Mouse (Mus musculus) cerebellum, postnatal 25 days (tissue): Measurements from ENCODE around the gene Pdgfc.

ENCODE experiments used
- DNase-seq, 2 experiments: peaks; one replicate each; pipeline ENCODE4 v3.0.0; 2021; ENCODE audit warnings: mixed read lengths in 2 of 2

The Pdgfc gene

DNA sequence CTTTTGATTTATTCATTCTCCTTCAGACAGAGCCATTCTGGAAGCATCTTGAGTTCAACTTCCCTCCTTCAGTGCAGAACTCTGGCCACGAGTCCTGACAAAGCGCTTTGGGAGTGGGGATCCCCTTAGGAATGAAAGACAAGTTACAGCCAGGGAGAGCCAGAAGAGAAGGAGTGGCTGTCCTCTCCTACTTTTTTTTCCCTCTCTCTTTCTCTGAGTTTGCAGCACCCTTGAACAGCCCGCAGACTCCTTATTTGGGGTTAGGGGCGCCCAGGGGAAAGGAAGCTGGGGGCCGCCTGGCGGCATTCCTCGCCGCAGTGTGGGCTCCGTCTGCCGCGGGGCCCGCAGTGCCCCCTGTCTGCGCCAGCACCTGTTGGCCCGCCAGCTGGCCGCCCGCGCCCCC is at the start of gene Pdgfc:
TSS of gene Pdgfc (plus strand) at position 266 of the 403 bp plus-strand sequence.
- no peak for DNase-seq

DNA sequence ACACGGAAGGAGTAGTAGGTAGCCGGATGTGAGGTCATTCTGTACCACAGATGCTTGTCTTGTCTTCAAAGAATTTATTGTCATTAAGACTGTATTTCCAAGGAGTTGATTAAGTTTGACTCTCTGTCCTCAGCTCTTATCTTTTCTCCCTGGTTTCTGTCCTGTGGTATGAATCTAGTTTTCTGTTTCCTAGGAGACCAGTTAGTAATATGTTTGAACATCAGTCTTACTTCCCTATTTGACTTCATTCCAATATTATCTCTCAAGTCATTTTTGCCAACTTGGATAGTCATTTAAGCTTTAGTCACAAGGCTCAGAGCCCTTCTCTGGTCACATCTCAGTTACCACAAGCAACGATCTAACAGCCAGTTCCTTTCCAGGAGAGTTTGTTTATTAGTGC is 27.0 kb upstream of the Pdgfc start:
- DNase-seq, result no peak

DNA sequence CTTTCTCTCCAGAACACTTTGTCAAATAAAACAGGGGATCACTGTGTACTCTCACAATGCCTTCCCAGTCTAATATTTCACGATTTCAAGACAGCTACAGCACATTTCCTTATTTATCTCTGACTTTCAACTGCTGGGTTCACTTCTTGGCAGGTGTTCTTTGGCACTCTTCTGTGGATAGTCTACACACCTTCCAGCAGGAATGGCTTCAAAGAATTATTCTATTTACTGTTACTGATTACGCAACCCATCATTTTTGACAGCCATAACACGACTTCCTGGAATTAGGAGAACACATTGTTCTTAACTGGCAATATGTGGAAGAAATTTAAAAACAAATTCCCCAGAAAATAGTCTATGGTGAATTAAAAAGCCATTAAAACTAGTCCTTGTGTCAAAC is 26.3 kb upstream of the Pdgfc start:
- no peak for DNase-seq

DNA sequence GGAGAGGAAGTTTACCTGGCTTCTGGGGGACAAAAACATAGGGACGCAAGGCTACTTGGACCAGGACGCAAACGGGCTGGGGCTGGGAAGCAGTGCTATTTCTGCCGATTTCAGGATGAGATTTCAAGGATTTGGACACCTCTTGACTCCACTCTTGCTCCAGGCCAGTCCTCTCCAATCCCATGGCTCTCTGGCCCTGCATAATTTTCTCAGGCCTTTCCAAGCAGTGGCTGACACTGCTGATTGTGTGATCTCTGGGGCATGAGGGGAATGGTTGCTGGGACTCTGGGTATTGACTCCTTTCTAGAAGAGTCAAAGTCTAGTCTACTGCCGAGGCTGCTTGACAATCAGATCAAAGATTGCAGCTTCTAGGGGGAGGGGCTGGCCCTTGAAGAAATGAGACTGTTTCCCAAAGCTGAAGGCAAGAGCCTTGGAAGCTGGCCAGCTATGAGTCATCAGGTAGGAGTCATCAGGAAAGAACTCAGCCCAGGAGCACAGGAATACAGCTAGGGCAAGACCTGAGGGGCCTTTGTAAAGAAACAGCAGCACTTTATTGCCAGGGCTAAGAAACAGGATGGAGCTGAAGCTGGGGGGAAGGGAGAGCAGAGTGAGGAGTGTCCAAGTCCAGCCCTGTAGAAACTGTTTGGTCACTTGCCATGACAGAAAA is 18.7 kb upstream of the Pdgfc start:
- peak; percentile 30 to 70 for DNase-seq

DNA sequence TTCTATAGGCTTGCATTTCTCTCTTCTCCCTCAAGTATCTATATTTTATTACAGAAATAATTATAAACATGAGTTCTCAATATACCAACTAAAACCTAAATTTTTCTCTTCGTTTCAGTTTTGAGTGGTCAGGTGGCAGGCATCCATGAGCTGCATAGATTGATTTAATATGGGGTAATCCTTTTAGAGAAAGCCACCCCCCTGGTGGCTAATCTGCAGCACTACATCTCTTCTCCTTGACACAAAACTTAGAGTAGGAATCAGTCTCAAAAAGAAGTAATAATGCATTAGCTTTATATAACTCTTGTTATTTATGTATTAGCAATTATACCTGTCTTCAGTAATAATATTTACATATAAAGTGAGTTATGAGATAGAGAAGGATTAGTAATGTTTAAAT is 16.2 kb upstream of the Pdgfc start:
- peak in 1 of 2 experiments; percentile 14 for DNase-seq

DNA sequence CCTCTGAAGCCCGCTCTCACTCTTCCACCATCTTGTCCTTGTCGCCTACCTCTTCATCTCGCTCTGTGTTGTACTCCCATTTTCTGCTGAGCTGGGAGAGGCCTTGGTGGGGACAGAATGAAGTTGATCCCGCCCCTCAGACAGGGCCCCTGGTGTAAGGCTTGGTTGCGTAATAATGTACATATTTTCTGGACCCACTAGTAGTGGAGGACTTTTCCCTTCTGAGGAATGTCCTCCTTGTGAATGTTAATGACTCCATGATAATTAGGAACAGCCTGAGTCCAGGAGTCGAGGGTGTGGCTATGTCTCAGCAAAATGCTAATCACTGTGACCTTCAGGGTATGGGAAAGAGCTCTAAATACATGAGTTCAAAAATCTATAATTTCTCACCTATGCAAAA is 14.4 kb upstream of the Pdgfc start:
- DNase-seq, result no peak

DNA sequence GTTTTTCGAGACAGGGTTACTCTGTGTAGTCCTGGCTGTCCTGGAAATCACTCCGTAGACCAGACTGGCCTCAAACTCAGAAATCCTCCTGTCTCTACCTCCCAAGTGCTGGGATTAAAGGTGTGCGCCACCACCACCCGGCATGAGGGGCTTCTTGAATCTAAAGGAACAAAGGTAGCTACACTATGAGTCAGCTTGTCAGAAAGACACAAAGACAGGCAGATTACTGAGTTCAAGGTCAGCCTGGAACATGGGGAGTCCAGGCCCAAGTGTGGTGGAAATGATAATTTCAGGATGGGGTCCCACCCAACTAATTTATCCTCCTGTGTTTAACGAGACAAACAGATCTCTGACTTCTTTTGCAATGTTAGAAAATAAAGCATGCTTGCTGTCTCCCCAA is 13.9 kb upstream of the Pdgfc start:
- DNase-seq, result no peak

DNA sequence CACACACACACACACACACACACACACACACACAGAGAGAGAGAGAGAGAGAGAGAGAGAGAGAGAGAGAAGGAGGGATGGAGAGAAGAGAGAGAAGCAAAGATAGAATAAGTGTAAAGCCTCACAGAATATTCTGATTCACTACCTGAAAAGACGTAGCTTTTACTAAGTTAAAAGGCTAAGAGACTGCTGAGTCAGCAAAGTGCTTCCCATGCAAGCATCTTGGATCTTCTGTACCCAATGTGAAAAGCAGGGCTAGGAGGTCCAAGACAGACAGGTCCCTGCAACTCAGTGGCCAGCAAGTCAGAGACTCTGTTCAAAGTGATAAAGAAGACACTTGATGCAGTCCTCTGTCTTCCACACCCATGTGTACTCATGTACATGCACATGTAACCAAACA is 13.4 kb upstream of the Pdgfc start:
- DNase-seq, result no peak

DNA sequence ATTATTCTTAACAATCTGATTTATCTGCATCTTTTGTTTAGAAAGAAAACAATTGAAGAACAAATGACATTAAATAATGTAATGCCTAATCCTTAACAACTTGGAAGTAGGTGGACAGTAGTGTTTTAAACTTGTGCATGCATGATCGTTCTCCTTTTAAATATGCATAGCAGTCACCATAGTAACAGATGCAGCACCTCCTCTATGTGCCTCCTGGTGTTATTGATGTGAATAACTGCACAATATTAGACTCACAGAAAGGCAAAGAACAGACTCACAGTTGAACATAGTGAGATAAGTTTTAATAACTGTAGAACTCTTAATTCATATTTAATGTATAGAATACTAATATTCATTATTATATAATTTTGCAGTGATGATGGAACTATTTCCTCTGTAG is 12.6 kb upstream of the Pdgfc start:
- DNase-seq, result no peak

DNA sequence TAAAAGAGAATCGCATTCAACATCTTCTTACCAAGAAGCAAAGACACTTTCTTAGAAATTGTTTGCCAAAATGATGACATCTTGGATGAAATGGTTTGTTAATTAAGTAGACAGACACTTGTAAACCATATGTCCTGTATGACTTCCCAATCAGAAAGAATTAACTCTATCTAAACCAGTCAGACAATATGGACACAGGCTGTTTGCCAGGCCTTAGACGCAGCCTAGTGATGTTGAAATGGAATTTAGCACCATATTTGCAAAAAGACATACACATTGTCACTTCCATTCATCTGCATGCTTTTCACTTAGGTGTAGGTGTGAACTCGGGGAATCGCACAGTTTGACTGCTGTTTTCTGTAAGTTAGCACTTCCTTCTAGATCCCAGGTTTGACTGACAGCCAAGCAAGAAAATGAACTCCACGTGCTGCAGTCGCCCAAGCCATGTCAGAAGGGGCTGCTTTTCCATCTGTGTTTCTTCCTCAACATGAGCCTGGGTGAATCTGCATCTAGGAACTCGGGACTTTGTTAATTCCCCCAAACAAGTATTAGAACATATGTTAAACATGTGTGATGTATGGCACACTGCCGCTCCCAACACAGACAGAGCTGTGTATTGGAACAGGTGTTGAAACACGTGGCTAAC is 10.5 kb upstream of the Pdgfc start:
- DNase-seq, result no peak

DNA sequence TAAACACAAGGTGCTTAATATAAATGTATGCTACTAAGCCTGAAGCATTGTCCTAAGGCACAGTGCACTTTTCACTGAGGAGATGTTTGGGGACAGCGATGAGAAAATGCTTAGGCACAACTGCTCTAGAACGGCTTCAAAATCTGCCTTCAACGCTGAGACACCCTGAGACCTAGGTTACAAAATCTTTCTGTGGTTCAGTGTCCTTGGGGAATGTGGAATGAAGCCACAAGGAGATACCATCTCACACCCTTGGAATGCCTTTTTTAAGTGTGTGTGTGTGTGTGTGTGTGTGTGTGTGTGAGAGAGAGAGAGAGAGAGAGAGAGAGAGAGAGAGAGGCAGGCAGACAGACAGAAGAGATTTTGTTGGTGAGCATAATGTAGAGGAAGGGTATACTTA is 7.9 kb upstream of the Pdgfc start:
- DNase-seq, result no peak

DNA sequence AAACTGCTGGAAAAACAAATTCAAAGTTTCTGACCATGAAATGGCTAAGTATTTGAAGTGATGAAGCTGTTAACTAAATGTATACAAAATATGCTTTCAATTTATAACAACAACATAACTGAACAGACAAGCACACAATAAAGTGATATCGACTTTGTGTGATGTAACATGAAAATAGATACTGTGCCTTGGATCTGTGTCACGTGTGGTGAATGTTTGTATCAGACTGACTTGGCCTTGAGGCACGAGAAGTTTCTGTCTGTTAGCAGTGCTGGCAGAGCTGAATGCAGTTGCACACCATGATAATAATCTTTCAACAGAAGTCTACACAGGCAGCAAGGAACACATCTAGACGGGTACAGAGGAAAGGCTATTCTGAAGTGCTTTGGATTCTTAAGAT is 6.9 kb upstream of the Pdgfc start:
- no peak for DNase-seq

DNA sequence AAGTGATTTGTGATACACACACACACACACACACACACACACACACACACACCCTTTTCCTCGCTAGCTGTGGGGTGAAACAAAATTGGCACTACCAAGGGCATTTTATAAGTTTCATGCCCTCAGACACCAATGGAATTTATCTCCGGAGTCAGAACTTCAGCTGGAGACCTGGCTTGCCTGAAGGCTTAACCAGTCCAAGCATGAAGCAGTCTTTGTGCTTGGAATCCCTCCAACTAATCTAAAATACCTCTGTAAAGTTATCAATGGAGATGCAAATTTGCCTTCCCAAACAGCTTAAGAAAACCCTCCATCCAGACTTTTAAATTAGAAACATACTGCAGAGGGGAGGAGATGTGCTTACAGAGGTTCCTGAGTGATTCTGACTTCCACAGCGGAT is 6.3 kb upstream of the Pdgfc start:
- DNase-seq, result no peak

DNA sequence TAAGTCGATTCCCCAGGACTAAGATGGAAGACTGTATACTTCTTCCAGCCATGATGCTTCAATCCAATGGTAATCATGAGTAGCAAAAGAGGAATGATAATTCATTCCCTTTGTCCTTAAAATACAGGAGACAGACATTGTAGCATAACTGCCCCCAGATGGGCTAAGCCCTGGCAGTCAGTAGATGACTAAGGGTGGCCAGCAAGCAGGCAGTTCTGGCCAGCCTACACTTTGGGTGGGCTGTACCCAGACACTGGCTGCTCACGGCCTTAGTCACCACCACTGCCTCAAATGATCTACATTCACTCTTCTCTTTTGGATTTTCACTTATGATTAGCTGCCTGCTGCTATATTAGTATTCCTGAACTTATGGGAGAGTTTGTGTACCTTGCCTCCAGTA is 5.9 kb upstream of the Pdgfc start:
- no peak for DNase-seq

DNA sequence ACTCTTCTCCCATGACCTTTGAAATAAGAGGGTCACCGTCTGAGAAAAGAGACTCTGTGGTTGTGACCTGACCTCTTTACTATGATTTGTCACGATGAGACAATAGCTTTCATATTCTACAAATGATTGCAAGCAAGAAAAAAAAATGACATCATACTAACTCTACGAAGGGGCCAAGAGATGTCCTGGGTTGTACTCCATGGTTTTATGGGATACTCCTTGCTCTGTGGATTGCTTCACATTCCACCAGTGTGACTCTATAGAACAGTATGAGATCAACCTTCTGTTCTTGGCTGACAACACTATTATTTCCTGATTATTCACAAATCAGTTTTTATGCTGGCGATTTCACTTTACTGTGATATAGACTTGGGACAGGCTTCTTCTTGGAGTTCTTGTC is 4.2 kb upstream of the Pdgfc start:
- DNase-seq, result no peak

DNA sequence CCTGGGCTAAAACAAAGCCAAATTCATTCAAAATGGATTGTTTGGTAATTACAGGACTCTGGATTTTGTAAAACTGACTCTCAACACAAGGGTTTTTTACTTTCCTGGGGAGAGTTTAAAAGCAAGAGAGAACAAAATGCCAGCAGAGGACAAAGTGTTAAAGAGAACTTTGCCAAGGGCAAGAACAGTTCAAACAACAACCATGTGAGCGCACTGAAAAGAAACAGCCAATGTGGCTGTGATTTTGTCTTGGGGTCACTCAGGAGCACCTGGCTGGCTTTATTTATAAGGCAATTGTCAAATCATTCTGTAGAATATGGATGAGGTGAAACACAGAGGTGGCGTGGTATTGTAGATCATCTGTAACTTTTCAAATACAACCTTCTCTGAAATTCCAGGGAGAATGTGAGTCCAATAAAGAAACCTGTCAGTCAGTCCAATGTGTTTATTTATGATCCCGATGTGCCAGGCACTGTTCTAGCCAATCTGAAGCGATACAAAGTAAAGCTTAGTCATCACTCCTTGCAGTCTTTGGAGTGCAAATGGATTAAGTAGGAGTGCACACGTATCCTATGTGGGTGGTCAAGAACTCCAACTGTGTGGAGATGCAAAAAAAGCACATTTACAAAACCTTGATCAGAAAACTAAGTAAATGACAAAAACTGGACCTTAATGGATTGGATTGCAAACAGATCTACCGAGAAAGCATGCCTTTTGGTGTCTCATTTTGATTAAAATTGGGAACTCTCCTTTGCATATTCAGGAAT is 1.7 kb upstream of the Pdgfc start:
- DNase-seq, result no peak

DNA sequence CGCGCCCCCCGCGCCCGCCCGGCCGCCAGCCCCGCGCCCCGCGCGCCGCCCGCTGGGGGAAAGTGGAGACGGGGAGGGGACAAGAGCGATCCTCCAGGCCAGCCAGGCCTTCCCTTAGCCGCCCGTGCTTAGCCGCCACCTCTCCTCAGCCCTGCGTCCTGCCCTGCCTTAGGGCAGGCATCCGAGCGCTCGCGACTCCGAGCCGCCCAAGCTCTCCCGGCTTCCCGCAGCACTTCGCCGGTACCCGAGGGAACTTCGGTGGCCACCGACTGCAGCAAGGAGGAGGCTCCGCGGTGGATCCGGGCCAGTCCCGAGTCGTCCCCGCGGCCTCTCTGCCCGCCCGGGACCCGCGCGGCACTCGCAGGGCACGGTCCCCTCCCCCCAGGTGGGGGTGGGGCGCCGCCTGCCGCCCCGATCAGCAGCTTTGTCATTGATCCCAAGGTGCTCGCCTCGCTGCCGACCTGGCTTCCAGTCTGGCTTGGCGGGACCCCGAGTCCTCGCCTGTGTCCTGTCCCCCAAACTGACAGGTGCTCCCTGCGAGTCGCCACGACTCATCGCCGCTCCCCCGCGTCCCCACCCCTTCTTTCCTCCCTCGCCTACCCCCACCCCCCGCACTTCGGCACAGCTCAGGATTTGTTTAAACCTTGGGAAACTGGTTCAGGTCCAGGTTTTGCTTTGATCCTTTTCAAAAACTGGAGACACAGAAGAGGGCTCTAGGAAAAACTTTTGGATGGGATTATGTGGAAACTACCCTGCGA is 517 bp downstream of the Pdgfc start:
- peak; percentile 75 to 77 for DNase-seq

DNA sequence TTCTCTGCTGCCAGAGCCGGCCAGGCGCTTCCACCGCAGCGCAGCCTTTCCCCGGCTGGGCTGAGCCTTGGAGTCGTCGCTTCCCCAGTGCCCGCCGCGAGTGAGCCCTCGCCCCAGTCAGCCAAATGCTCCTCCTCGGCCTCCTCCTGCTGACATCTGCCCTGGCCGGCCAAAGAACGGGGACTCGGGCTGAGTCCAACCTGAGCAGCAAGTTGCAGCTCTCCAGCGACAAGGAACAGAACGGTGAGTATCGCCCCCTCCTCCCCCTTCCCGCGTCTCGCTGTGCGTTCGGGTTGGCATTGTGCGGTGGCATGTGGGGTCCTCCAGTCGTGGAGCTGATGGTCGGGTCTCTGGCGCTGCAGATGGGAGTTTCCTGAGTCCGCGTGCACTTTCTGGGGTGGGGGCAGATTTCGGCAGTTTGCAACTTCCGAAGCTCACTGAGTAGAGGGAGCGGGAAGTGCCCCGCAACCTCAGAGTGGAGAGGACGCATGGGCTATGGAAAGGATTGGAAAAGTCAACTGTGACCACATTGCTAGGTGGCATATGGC is 1.2 kb downstream of the Pdgfc start:
- peak; percentile 62 to 72 for DNase-seq

DNA sequence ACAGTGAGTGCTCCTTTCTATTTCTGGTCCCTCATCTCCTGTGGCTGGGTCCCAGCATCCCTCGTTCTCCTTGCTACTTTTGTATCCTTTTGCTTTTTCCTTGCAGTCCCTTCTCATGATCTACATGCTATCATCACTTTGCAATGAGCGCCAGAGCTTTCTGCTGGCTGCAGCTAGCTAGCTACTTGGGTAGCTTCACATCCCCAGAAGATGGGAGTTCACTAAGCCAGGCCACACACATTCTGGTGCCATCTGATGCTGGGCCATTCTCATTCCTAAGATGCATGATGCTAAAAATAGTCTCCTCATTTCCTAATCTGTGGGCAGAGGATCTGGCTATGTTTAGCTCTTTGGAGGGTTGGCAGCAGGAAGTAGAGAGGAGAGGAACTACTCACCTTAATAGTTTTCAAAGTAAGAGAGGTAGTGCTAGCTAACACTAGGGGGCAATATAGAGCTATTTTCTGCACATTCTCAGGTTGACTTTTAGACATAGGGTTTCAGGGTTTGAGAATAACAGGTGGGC is 3.0 kb downstream of the Pdgfc start:
- DNase-seq, result peak; percentile 31 to 50

DNA sequence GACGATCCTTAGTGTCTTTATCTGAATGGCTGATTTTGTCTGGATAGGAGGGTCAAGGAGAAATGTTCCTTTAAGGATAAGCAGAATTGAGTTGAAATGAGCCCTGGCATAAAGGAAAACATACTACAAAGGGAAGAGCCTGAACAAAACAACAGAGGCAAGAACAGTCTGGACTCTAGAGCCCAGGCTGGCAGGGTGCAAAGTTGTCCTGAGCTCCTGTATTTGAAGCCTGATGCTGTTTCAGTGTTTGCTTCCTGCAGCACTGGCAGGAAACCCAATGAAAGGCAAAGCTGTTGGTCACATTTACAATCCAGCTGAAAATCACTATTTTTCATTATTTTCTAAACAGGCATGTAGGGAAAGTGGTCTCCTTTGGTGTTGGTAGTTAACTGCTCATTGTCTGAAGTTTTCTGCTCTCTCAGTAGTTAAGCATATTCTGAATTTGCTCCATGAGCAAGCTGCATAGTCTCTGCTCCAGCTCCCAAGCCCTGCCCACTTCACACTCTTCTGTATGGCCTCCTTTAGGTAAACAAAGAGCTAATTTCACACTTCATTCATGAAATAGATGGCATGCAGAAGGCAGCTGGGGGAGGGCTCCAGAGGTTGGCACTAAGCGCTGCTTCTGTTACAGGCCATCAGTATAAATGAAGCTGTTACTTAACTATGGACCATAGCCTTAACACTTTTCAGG is 8.6 kb downstream of the Pdgfc start:
- DNase-seq, result no peak

DNA sequence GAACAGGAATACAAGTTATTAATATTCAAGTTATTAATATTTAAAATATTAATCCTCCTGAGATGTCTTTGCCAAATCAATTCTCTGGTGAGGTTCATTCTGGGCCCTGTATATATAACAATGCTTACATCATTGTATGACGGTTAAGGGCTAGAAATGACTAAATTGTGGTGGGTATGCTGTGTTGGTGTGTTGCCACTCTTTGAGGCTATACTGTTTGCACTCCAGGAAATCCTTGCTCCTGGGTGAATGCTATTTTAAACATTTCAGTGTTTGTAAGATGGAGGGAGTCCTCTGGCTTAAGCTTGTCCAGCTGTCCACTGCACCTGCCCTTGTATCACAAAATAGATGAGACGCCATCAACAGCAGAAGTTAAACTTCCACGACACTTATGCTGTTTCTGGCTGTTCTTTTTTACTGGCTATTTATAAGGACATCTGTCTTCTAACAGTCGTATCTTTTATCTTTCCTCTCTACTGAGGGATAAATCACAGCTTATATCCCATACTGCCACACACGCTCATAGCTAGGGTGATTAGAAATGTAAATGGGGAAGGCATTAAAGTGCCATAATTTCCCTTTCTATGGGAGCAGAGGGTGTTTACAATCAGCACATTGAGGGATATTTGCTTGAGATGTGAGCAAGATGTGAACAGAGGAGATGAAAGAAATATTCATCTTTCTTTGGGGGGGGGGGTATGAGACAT is 9.3 kb downstream of the Pdgfc start:
- DNase-seq, result no peak
